Mouse (Mus musculus) urinary bladder, postnatal 4 days (tissue): ENCODE data around the gene Fam193b.
"Not testable (repeated sequence)": the region's sequence is repeated elsewhere in the genome, so short reads cannot be mapped to it uniquely, and the experiment has no call there.

Experiments
- DNase-seq, 2 experiments: peaks; one replicate each; pipeline ENCODE4 v3.0.0; 2021 to 2022; ENCODE audit warnings: low spot score in 2 of 2

The Fam193b gene

DNA sequence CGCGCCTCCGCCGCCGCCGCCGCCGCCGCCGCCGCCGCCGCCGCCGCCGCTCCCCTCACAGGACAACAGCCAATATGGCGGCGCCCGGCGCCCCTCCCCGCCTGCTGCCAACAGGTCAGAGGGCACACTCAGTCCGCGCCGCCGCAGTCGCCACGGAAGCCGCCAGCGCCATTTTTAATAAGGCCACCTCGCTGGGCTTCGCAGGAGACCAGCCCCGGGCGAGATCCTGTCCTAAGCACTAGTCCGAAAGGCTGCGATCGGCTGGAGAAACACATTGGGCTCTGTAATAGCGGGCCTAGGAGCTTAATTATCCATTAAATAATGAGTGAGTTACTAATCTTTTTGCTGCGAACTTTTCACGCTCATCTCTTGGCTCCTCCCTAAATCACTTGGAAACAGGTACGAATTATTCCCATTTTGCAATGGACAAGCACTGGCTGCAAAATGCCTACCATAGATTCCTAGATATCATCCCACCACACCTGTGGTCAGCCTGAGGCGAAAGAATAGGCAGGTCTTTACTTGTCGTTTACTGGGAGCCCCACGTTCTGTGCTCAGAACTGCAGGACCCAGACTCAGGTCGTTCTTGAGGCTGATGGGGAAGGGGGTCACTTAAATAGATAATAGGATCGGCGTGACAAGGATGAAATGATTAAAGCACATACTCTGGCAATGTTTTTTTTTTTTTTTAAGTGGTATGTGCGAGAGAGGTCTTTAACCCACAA, at the start of gene Fam193b:
Gene Fam193b, minus strand, starts transcription at position 94 of the 725 bp plus-strand sequence.
- peak; percentile 93 to 94 for DNase-seq

GRCm38 (mm10) chr13:55620275-55620674, 49.4 kb upstream of the Fam193b start:
- no peak for DNase-seq

DNA sequence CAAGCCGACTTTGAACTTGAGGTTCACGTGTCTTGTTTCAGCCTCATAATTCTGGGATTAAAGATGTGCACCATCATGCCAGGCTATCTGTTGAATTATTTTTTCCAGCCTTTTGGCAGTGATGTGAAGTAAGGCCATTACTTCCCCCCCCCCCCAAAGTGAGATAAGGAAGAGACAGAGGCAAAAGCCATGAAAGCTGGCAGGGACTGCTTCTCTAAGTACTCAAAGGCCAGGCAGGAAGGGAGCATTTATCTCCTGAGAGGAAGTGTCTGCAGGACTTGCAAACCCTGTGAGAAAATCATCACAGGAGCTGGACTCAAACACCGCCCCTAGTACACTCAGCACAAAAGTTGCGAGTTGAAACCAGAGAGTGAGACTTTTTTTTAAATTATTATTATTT, 48.4 kb upstream of the Fam193b start:
- DNase-seq = no peak

DNA sequence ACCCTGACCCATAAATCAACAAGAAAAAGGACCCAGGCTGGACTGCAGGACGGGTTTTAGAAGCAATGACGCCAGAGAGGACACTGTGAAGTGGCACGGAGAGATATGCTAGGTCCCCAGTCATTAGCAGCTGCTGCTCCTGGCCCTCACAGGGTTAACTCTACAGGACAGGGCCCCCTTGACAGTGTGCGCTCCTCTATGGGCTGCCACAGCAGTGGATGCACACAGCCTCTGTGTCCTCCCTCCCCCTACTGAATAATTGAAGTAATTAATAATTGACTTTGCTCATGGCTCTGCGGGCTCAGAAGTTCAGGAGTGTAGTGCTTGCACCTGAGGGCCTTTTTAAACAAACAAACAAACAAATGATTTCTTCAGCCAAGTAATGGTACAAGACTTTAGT, 42.6 kb upstream of the Fam193b start:
- DNase-seq = no peak

DNA sequence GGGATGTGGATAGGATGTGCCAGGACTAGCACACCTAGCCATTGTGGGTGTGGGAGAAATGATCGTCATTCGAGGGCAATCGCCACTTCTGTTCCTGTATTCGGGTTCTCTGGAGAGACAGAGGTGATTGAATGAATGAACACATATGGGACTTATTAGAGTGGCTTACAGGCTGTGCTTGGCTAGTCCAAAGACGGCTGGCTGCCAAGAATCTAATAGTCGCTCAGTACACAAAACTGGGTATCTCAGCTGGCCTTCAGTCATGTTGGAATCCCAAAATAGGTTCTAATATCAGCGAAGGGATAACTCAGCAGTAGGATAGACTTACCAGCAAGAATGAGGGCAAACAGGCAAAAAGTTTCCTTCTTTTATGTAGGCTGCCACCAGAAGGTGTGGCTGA, 41.1 kb upstream of the Fam193b start:
- no peak for DNase-seq

DNA sequence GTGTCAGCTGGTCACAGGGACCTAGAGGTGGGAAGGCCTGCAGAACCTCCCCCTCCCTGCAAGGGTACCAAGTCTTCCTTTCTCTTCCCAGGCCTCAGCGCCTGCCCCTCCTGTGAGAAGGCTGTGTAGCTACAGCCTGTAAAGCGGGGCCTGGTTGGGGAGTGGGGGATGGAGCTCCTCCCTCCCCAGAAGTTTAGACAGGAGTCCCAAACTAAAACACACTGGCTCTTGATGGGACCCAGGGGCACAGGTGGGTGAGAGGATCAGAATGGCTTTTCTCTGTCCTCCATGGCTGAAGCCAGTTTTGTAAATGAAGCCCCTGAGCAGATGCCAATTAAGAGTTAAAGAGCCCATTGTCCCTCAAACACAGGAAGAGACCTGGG, 36.7 kb upstream of the Fam193b start:
- peak in 1 of 2 experiments; percentile 56 for DNase-seq

- DNase-seq = peak in 1 of 2 experiments; percentile 36
Measured at GRCm38 (mm10) chr13:55606899-55607623, 36.1 kb upstream of the Fam193b start.

DNA sequence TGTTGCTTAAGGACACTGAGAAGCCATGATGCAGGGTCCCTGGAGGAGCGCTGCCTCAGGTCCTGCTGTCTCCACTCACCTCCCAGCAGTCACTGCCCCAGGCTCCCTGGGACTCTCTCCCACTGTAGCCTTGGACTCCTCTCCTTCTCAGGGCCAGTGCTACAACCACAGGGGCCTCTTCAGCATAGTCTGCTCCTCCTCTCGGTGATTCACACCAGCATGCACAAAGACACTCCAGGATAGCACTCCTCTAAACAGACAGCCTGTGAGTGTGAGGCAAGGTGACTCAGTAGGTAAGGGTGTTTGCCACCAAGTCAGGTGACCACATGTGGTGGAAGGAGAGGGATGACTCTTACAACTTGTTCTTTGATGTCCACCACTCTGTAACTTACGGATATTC, 33.7 kb upstream of the Fam193b start:
- no peak for DNase-seq

- peak; percentile 50 to 86 for DNase-seq
Measured at GRCm38 (mm10) chr13:55601611-55602010, 30.7 kb upstream of the Fam193b start.

- no peak for DNase-seq
Measured at GRCm38 (mm10) chr13:55600657-55601056, 29.7 kb upstream of the Fam193b start.

DNA sequence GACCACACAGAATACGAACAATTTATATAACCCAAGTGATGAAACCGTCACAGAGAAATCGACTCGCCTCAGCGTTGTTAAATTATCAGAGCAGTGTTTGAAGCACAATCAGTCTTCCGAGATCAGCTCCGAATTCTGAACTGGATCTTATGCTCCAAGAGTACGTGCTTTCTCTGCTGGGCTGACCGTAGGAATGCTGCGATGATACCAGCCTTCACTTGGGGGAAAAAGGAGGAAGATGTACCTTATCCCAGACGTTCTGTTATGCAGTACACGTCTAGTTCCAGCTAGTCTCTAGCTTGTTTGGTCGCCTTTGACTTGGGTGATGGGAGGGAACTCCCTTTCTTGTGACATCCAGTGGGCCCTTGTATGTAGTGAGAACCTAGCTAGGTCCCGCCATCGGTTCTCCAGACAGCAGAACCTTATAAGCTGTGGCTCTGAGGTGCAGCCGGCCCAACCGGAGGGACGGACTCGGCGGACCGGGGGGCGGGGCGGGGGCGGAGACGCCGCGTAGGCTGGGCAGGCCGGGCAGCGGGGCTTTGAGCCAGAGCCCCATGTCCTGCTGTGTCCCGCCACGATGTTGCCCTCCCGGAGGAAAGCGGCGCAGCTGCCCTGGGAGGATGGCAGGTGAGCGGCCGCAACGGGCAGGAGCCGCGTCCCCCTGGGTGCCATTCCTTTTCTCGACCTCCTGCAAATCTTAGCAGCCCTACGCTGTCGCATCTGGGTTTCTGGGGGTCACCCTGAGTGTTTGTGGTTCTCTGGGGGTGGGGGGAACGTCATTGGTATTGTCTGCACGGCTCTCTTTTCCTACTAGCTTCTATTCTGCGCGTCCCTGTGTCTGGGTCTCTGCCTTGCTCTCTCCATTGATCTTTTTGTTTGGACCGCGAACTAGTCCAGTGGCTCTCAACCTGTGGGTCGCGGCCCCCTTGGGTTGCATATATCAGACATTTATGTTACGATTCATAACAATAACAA, 28.9 kb upstream of the Fam193b start, which contains the start of gene B4galt7:
Gene B4galt7, plus strand, starts transcription at position 331 of the 975 bp plus-strand sequence.
- peak; percentile 83 to 87 for DNase-seq

DNA sequence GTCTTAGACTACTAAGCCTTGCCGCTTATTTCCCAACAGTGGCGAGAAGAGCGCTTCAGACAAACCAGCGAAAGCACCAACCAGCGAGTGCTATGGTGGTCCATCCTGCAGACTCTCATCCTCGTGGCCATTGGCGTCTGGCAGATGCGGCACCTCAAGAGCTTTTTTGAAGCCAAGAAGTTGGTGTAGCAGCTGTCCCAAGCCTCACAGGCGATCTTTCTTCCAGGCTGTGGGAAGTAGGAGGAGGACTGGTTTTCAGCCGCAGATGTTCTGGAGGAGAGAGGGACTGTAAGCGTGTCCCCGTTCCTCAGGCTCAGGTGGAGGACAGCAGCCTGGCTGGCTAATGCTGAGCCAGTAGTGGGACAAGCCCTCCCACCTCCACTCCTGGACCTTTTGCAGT, 25.9 kb upstream of the Fam193b start:
- DNase-seq = no peak

GRCm38 (mm10) chr13:55595375-55595774, 24.5 kb upstream of the Fam193b start:
- DNase-seq = no peak

DNA sequence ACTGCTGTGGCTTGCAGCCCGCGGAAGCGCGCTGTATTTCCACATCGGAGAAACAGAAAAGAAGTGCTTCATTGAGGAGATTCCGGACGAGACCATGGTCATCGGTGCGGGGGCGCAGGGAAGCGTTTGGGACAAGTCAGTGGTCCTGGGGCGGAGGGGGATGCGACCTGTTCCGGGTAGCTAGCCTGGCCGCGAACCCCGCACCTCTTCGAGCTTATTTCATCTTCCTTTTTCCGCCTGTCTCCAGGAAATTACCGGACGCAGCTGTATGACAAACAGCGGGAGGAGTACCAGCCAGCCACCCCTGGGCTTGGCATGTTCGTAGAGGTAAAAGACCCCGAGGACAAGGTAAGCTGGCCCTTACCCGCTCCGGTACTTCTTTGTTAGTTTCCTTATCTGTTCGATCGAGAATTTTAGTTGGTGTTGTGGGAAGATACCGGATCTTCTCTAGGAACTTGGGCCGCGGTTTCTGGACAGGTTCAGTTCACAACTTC, 22.4 kb upstream of the Fam193b start:
- no peak for DNase-seq

- peak; percentile 95 to 96 for DNase-seq
Measured at GRCm38 (mm10) chr13:55592512-55593253, 21.8 kb upstream of the Fam193b start.

- no peak for DNase-seq
Measured at GRCm38 (mm10) chr13:55591961-55592490, 21.1 kb upstream of the Fam193b start.

DNA sequence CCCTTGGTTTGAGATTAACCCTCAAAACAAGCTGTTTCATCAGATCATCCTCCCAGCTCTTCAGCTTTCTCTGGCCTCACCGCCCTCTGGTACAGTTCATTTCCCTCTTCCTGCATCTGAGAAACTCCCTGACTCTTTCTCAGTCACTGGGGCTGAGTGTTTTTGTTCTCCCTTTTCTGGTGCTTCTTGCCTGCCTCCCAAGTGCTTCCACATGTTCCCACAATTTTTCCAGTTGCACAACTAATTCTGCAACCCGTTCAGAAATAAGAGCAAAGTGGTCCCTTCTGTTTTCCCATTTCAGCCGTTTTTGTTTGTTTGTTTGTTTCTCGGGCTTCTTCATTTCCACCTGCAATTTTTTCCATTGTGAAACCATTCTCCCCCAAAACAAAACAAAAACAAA, 7.2 kb upstream of the Fam193b start:
- no peak for DNase-seq

DNA sequence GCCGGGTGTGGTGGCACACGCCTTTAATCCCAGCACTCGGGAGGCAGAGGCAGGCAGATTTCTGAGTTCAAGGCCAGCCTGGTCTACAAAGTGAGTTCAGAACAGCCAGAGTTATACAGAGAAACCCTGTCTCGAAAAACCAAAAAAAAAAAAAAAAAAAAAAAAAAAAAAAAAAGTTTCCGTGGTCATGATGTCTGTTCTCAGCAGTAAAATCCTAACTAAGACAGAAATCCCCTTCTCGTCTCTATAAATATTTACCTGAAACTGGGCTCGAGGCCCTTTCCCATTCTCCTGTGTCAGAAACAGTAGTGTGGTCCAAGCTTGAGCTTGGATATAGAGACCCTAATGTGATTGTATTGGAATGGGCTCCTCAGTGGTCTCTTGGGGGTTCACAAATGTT, 6.0 kb upstream of the Fam193b start:
- not testable (repeated sequence) for DNase-seq

GRCm38 (mm10) chr13:55575932-55576331, 5.0 kb upstream of the Fam193b start:
- no peak for DNase-seq

GRCm38 (mm10) chr13:55574321-55574720, 3.4 kb upstream of the Fam193b start:
- no peak for DNase-seq

- DNase-seq = no peak
Measured at GRCm38 (mm10) chr13:55573432-55573831, 2.5 kb upstream of the Fam193b start, which contains the start of gene Tmed9. Tmed9 (plus strand) TSS chr13:55573732.
